Mouse (Mus musculus) urinary bladder, postnatal 25 days (tissue): ENCODE measurements around the gene Klc4.
A peak's percentile ranks its signal among the peaks of the same experiment; 100 is the strongest.

Experiments used
- DNase-seq: peaks from one replicate; pipeline ENCODE4 v3.0.0; 2022; ENCODE audit warnings: low spot score

The Klc4 gene

DNA sequence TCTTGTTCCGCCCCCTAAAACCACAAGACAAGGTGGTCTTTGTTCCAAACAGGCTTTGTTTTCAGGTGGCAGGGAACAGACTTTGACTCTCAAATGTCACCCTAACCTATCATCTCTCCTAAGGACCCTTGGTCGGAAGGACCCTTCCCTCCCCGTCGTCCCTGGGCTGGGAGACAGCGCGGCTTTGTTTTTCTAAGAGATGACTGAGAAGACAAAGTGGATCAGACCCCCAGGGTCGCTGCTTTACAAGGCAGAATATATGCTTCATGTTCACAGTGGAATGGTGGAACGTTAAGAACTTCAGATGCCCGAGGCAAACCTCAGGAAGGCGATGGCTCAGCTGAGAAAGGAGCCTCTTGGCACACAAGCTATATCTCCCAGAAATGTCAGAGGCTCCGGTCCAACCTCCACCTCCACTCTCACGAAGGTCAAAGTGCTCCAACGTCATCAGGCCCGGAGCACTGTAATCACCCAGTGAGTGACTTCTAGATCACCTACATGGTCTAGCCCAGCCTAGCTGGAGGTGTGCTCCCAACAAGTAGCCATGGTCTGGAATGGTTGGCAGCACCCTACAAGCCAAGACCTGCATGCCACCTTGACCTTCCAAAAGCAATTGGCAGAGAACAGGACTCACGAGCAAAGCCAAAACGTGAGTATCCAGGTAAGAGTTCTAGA, 26.0 kb downstream of the Klc4 start:
- DNase-seq, result no peak

GRCm38 (mm10) chr17:46618769-46619682, 26.8 kb downstream of the Klc4 start:
- DNase-seq, result no peak

DNA sequence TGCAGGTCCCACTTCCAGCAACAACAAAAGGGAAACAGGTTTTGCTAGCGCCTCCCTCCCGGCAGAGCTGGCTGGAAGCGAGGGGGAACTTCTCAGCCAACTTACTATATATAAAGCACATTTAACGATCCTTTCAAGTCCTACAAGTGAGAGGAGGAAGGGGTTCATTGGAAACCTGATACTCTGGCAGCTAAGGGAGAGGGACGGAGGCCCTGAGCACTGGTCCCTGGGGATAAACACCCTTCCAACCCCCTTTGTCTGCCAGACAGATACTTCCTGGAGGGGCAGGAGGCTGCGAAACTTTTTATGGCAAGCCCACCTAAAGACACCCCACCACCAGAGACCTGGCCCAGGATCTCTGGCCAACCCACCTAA, 27.4 kb downstream of the Klc4 start:
- no peak for DNase-seq

- DNase-seq, result no peak
Measured at GRCm38 (mm10) chr17:46617799-46618198, 28.0 kb downstream of the Klc4 start.

- DNase-seq, result no peak
Measured at GRCm38 (mm10) chr17:46613229-46613628, 32.6 kb downstream of the Klc4 start.

DNA sequence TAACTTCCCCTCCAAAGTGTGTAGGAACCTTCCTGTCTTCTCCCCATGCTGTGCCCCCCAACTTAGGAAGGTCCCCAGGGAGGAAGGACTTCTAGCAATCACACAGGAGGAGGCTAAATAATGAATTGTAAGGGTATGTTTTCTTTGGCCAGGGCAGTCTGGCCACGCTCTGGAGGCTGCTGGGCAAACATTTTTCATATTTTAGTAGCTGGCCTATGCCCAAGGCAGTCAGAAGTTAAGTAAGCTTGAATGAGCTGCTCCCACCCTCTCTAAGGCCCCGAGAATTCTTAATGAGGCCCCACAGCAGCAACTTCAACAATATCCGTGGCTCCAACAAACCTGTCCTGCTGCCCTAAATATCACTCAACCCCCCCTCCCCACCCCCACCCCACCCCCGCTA, 33.0 kb downstream of the Klc4 start:
- DNase-seq, result no peak

DNA sequence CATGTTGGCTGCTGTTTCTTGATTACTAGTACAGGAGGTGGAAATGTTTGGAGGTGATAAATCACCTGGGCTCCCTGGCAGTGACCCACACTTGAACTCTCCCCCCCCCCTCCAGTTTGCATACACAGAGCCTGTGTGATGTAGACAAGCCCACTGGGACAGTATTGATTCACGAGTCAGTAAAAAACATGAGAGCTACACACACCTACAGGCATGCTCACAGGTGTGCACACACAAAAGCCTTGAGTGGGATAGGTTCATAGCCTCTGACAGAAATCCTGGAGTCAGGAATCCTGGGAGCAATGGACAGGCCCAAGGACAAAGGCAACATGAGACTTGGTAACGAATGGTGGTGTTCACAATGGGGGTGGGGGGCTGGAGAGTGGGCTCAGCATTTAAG, 33.6 kb downstream of the Klc4 start:
- no peak for DNase-seq

DNA sequence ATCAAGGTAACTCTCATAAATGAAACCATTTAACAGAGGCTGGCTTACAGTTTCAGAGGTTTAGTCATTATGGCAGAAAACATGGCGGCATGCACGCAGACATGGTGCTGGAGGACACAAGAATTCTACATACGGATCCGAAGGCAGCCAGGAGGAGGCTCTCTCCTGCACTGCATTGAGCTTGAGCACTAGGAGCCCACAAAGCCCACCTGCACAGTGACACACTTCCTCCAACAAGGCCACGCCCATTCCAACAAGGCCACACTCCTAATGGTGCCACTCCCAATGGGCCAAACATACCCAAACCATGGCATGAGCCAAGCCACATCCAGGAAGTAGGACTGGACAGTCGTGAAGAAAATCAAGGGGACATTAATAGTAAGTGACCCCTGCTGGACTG, 34.5 kb downstream of the Klc4 start:
- DNase-seq, result no peak

GRCm38 (mm10) chr17:46609721-46610514, 35.9 kb downstream of the Klc4 start:
- DNase-seq, result peak; percentile 42

GRCm38 (mm10) chr17:46605987-46606386, 39.8 kb downstream of the Klc4 start:
- DNase-seq, result no peak

- DNase-seq, result no peak
Measured at GRCm38 (mm10) chr17:46605126-46605525, 40.7 kb downstream of the Klc4 start.

DNA sequence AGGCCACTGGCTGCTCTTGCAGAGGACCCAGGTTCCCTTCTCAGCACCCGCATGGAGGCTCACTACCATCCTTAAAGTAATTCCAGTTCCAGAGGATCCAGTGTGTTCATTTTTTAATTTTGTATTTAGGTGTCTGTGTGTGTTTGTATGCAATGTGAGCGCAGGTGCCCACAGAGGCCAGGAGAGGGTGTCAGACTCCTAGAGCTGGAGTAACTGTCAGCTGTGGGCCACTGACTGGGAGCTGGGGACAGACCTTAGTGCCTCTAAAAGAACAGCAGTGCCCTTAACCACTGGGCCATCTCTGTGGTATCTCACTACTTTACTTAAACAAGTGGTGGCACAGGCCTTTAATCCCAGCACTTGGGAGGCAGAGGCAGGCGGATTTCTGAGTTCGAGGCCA, 42.6 kb downstream of the Klc4 start:
- DNase-seq, result no peak

GRCm38 (mm10) chr17:46602212-46602611, 43.6 kb downstream of the Klc4 start:
- DNase-seq, result no peak

- no peak for DNase-seq
Measured at GRCm38 (mm10) chr17:46600569-46600968, 45.3 kb downstream of the Klc4 start.

GRCm38 (mm10) chr17:46598963-46599362, 46.9 kb downstream of the Klc4 start:
- no peak for DNase-seq

DNA sequence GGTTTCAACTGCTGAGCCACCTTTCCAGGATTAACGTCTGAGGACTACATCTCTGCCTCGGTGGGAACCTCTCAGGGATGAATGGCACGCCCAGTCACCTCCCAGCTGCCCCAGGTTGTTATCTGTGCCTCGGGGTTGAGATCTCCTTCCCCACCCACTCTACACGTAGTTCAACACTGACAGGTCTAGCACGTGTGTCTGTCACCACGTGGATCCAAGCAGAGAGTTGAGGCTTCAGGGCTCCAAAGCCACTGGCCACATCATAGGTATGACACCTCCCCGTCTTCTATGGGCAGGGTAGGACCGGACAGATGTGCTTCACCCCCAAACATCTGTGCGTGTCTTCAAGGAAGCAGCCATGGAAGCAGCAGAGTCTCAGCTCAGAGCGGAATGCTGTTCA, 47.9 kb downstream of the Klc4 start:
- DNase-seq, result no peak

DNA sequence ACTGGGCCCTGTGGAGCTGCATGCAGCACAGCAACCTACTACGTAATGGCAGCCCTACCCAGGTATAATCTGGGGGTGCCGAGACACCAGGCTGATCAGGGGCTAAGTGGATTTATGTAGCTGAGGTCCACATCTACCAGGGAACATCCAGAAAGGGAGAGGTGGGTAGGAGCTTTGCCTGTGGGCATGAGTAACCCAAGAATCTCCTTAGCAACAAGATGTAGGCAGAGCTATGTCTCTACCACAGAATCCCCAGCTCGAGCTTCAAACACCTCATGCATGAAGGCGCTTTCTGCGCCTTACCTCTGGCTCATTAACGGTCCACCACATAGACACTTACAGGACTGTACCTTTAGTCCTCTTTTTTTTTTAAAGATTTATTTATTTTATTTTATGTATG, 50.5 kb downstream of the Klc4 start:
- no peak for DNase-seq

DNA sequence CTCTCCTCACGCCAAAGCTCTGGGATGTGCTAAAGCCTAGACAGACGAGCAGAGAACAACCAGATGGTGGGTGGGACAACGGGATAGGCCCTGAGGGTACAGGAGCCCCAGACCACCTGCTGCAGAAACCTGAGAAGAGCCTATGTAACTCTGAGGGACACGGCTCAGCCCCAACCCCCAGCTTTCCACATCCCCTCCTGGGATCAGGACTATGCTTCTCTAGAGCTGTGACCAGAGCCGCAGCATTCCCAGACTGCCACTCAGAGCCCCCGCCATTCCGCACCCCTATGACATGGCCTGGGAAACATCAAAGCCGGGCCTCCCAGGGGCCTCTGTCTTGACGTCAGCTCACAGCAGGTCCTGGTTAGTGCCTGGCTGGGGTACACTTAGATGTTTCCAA, 51.2 kb downstream of the Klc4 start:
- no peak for DNase-seq

GRCm38 (mm10) chr17:46593124-46593523, 52.7 kb downstream of the Klc4 start:
- no peak for DNase-seq

- no peak for DNase-seq
Measured at GRCm38 (mm10) chr17:46591406-46591805, 54.4 kb downstream of the Klc4 start.

- DNase-seq, result no peak
Measured at GRCm38 (mm10) chr17:46590439-46590838, 55.4 kb downstream of the Klc4 start.

- DNase-seq, result no peak
Measured at GRCm38 (mm10) chr17:46589635-46590314, 56.0 kb downstream of the Klc4 start.
